Mouse (Mus musculus): Measurements from ENCODE around the gene Specc1.
A peak's percentile ranks its signal among the peaks of the same experiment; 100 is the strongest.

Gene Specc1

GRCm38 (mm10) chr11:62090321-62090720 is 133.8 kb downstream of the Specc1 start:
- no peak for DNase-seq (ENCODE audit: low read depth, low spot score)

GRCm38 (mm10) chr11:62103380-62103911 is 146.9 kb downstream of the Specc1 start:
- no peak for DNase-seq (ENCODE audit: low read depth, low spot score)

DNA sequence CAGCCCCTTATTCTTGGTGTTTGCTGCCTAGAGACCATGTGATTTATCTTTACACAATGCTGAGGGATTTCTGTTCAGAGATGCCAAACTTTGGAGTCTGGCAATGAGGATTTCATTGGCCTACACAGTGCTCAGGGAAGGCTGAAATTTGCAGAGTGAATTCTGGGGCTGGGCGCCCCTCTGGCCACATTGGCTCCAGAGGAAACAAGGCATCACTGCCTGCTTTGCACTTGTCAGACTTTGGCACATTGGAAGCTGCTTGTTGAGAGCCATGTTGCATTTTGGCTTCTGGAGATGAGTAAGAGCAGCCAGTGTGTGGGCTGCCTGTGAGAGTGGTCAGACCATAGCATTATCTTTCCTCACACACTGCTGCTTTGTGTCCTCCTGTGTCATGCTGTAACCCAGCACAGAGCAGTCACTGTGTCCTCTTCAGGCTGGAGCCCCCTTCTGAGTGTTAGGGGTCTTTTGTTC is 149.9 kb downstream of the Specc1 start:
- DNase-seq (ENCODE audit: low read depth, low spot score), result no peak

DNA sequence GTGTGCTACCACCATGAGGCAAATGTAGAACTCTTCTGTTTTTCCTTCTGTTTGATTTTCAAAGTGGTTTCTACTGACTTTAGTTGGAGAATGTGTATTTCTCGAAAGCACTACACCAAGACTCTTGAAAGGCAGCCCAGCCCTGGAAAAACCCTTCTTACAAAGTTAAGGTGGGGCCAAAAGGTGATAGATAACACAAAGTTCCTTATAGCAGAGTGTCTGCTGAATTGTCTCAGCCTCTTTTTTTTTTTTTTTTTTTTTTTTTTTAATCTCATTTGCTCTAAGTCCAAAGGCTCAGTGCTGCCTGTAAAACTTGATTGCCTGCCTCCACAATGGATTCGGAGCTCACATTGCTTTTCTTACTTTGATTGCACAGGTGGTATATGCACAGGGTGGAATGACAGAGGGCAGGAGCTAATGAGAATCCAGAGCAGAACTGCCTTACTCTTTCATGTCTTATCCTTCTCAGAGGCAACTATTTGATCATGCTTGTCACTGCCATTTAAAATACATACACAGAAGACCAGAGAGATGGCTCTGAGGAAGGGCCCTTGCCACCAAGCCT is 150.8 kb downstream of the Specc1 start:
- DNase-seq (ENCODE audit: low read depth, low spot score), result no peak

DNA sequence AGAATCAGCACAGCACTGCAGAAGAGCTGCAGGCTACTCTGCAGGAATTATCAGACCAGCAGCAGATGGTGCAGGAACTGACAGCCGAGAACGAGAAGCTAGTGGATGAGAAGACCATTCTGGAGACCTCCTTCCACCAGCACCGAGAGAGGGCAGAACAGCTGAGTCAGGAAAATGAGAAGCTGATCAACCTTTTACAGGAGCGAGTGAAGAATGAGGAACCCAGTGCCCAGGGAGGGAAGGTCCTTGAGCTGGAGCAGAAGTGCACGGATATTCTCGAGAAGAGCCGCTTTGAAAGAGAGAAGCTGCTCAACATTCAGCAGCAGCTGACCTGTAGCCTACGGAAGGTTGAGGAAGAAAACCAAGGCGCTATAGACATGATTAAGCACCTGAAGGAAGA is 162.0 kb downstream of the Specc1 start:
- DNase-seq (ENCODE audit: low read depth, low spot score), result no peak

DNA sequence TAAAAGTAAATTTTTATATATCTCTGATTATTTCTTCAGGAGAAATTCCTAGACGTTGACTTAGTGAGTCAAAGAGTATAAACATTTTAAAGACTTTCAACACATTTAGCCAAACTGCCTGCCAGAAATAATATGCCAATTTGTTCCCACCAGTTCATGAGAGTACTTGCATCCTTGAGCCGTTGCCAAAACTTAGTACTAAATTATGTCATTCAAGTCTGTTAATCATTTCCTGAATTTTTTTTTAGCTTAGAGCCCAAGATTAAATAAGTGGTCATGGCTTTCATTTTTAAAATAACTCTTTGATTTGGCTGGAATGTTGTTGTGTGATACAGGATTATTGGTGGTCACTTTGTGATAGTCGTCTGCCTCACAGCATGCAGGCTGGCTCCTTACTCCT is 163.3 kb downstream of the Specc1 start:
- DNase-seq (ENCODE audit: low read depth, low spot score), result no peak

DNA sequence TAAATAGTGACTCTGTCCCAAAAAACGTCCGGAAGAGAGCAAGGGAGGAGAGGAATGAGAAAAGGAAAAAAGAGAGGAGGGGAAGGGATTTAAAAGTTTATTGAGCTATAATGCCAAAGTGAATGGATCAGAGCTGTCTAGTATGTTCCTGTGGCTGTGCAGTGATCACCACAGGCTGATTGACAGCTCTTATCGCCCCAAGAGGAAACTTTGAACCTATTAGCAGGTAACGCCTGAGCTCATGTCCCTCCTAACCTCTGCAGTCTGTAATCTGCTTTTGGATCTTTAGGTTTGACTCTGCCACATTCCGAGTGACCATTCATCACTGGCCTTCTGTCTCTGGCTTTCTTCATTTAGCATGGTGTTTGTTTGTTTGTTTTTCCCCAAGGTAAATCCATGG is 164.8 kb downstream of the Specc1 start:
- DNase-seq (ENCODE audit: low read depth, low spot score), result no peak

GRCm38 (mm10) chr11:62127692-62128091 is 171.1 kb downstream of the Specc1 start:
- peak; percentile 86 for DNase-seq (ENCODE audit: low read depth, low spot score)

DNA sequence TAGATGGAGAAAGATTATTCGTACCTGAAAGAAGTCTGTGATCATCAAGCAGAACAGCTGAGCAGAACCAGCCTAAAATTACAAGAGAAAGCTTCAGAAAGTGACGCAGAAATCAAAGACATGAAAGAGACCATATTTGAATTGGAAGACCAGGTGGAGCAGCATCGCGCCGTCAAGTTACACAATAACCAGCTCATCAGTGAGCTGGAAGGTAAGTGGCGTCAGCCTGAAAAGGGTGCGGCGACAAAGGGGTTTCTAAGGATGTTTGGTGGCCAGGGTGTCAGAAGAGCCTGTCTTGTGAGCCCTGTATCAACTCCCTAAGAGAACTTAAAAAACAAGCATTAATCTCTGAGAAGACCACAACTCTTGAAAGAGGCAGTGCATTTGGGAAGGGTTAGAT is 171.6 kb downstream of the Specc1 start:
- no peak for DNase-seq (ENCODE audit: low read depth, low spot score)

GRCm38 (mm10) chr11:62130191-62130590 is 173.6 kb downstream of the Specc1 start:
- DNase-seq (ENCODE audit: low read depth, low spot score), result no peak

- DNase-seq (ENCODE audit: low read depth, low spot score), result no peak
Observed at GRCm38 (mm10) chr11:62130685-62131295, 174.2 kb downstream of the Specc1 start.

- no peak for DNase-seq (ENCODE audit: low read depth, low spot score)
Observed at GRCm38 (mm10) chr11:62131601-62132000, 175.0 kb downstream of the Specc1 start.

DNA sequence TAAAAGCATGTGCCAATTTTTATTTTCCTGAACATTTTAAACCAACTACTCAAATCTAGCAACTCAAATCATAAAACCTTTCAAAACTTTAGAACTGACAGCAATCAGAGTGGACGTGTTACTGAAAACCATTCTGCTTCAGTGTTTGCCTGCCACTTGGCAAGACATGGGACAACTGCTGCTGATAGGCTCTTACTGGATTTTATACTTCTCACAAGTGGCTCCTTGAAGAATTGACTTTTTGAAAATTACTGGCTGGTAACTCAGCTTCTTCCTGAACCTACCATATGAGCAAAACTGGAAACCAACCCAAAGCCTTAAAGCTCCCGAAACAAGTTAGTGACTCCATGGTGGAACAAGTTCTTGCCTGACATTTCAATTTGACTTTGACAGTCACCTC is 177.6 kb downstream of the Specc1 start:
- no peak for DNase-seq (ENCODE audit: low read depth, low spot score)

- DNase-seq (ENCODE audit: low read depth, low spot score), result no peak
Observed at GRCm38 (mm10) chr11:62145216-62146110, 188.9 kb downstream of the Specc1 start.

DNA sequence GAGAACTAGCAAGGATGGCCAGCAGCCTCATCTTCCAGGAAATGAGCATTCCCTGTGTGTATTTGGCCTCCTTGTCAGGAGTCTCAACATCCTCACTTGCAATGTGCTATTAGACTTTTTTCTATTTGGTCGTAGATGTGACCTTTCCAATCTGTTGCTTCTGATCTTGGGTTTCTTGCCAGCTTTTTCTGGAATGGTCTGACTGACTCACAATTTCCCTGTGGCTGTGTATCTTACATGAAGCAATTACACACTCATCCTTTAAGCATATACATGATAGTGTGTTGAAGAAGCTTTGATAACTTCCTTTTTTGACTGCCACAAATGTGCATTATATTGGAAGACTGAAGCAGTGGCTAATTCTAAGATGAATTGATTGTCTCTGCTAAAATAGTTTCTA is 190.1 kb downstream of the Specc1 start:
- DNase-seq (ENCODE audit: low read depth, low spot score), result no peak

DNA sequence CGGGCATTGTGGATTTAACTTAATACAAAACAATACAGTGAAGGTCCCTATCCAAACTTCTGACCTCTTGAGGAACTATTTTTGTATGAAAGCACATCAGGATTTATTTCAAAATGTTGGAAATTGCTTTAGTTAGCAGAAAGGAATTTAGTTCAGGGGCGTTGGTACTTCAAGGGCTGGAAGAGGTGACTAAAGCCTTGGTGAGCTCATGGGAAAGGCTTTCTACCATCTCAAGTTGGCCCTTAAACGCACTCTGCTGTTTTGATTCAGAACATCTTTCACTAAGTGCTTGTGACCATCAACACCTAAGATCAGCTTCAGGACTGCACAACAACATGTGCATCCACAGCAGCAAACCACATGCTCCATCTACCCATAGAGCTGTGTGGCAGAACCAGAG is 191.5 kb downstream of the Specc1 start:
- DNase-seq (ENCODE audit: low read depth, low spot score), result no peak

DNA sequence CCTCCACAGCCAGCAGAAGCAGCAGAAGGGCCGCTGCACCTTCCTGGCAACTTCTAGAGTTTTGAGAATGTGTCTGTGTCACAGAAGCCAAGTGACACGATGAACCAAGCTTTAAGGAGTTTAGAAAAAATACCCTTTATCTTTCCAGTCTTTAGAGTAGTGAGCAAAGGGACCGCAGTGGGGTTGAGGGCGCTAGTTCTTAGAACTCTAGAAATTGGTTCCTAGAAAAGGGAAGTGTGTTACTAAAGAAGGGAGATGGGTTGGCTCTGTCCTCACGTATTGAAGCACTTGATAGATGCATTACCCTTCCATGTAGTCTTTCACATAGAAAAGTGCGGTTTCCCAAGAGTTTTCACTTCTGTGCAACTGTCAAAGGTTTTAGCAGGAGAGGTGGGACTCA is 191.9 kb downstream of the Specc1 start:
- DNase-seq (ENCODE audit: low read depth, low spot score), result no peak

- no peak for DNase-seq (ENCODE audit: low read depth, low spot score)
Observed at GRCm38 (mm10) chr11:62153057-62153456, 196.5 kb downstream of the Specc1 start.

- no peak for DNase-seq (ENCODE audit: low read depth, low spot score)
Observed at GRCm38 (mm10) chr11:62159803-62160202, 203.2 kb downstream of the Specc1 start.

DNA sequence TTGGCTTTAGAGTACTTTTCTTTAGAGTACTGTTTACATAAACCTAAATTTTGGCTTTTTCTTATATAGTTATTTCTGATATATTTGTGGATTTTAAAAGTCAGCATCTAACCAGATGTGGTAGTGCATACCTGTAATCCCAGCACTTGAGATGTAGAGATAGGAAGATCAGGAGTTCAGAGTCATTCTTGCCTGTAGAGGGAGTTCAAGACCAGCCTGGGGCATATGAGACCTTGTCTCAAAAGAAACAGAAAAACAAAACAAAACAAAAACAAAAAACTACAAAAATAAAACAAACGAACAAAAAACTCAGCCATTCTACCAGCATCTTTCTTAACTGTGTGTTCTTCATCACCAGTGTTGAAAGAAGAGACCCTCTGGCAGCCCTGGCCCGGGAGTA is 204.9 kb downstream of the Specc1 start:
- DNase-seq (ENCODE audit: low read depth, low spot score), result no peak

GRCm38 (mm10) chr11:62164357-62164756 is 207.8 kb downstream of the Specc1 start:
- no peak for DNase-seq (ENCODE audit: low read depth, low spot score)

- DNase-seq (ENCODE audit: low read depth, low spot score), result no peak
Observed at GRCm38 (mm10) chr11:62166503-62166902, 209.9 kb downstream of the Specc1 start.
